ENCODE assay signal across 8 mouse cellular contexts in the genomic region with DNA sequence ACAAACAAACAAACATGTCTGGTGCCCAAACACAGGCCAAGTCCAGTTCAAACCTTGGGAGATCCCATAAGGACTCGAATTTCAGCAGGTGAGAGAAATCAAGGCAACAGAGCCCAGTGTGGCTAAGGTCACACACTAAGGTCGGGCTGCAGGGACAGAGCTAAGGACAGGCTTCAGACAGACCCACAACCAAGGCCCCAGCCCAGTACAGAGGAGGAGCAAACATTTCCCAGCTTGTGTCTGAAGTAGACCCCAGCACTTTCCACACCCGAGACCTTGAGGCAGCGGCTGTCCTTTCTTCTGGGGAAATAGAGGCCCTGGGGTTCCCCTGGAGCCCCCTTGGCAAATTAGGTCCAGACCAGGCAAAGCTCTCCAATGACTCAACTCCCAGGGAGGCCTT.
DNase-seq lines count a peak whose midpoint lies in the region; ATAC-seq lines count a peak whose summit lies in the region.

No protein-coding gene starts in this region.

- H3K4me1 ChIP-seq in brown adipose tissue, adult 24 weeks (ENCODE audit: control insufficient read depth, insufficient read depth, insufficient read length, low read length), result peaks cover 17% of the 10 kb centered on the region
- H3K4me1 ChIP-seq in hindbrain, embryonic 10.5 days (replicated peaks), result peaks cover 77% of the 10 kb centered on the region
- peaks cover 79% of the 10 kb centered on the region for H3K4me1 ChIP-seq in midbrain, embryonic 13.5 days (replicated peaks)

- peak; percentile 51 to 57 for DNase-seq in heart, adult 9 months (ENCODE audit: low spot score in 2 of 2)
- no peak for DNase-seq in heart, postnatal 25 days (ENCODE audit: low spot score)
- no peak for DNase-seq in hindbrain, embryonic 10.5 days (ENCODE audit: low spot score)
- no peak for DNase-seq in gastrocnemius, postnatal 14 days
- no peak for DNase-seq in layer of hippocampus, adult 11-12 months (ENCODE audit: low spot score)
- no peak for DNase-seq in spleen, adult 18-20 months

- H3K4me2 ChIP-seq in midbrain, embryonic 13.5 days (replicated peaks), result 0 out of 2 replicates have a peak overlapping the region, but pooled peaks have one; percentile 49

- no peak overlapping the region for H3K4me3 ChIP-seq in brown adipose tissue, adult 24 weeks (ENCODE audit: insufficient read depth, low read depth, low read length)
- H3K4me3 ChIP-seq in hindbrain, embryonic 10.5 days, result 0 out of 2 replicates have a peak overlapping the region, but pooled peaks have one; percentile 5
- no peak overlapping the region for H3K4me3 ChIP-seq in midbrain, embryonic 13.5 days (replicated peaks)

- 30% methylated on average over 4 of the region's 4 CpGs for WGBS in hindbrain, embryonic 10.5 days
- 17% methylated on average over 4 of the region's 4 CpGs for WGBS in midbrain, embryonic 13.5 days

- no peaks in the 10 kb centered on the region for H3K9me3 ChIP-seq in hindbrain, embryonic 10.5 days
- no peaks in the 10 kb centered on the region for H3K9me3 ChIP-seq in midbrain, embryonic 13.5 days

- intact Hi-C loops in heart, postnatal 25 days (cut with DNase I), result loop anchor here (2.0 kb wide), 2 partner anchors 24 to 32 kb away; no protein-coding TSS in a partner anchor
- intact Hi-C loops in gastrocnemius, postnatal 14 days (cut with DNase I; ENCODE audit: low total_unique reads), result no loop called here

- H3K27me3 ChIP-seq in hindbrain, embryonic 10.5 days (ENCODE audit: insufficient read depth, poor library complexity, severe bottlenecking), result peaks cover 27% of the 10 kb centered on the region
- H3K27me3 ChIP-seq in midbrain, embryonic 13.5 days, result 0 out of 2 replicates have a peak, but pooled peaks cover 3% of the 10 kb centered on the region

- H3K27ac ChIP-seq in brown adipose tissue, adult 24 weeks (replicated peaks; ENCODE audit: low read depth, low read length), result peak overlapping the region; percentile 83
- peak overlapping the region; percentile 87 for H3K27ac ChIP-seq in hindbrain, embryonic 10.5 days
- H3K27ac ChIP-seq in midbrain, embryonic 13.5 days, result peak overlapping the region; percentile 99

- H3K9ac ChIP-seq in midbrain, embryonic 13.5 days (replicated peaks), result peak overlapping the region; percentile 61; the same call in 1 of the 2 replicates

- no peak for ATAC-seq in midbrain, embryonic 13.5 days

- no peaks in the 10 kb centered on the region for H3K36me3 ChIP-seq in hindbrain, embryonic 10.5 days
- H3K36me3 ChIP-seq in midbrain, embryonic 13.5 days, result no peaks in the 10 kb centered on the region

Comparison
In these comparisons a context has a peak if more than half of its experiments do, and no peak if none do; other contexts are left out.
1. DNase-seq: peak in heart, adult 9 months (2 of 2); none in heart, postnatal 25 days (single experiment), hindbrain, embryonic 10.5 days (single experiment), gastrocnemius, postnatal 14 days (single experiment), layer of hippocampus, adult 11-12 months (single experiment) and spleen, adult 18-20 months (0 of 2).
2. Peak in every context shown above with its lines, with median percentiles within 50 percentile points of each other: H3K27ac ChIP-seq.